In genomic region chr10:80018739-80019297, GRCm38 (mm10) we compare ENCODE assay signal across 8 mouse cellular contexts. TPM values are rescaled to one million over a fixed set of nuclear protein-coding genes. Genes with fewer than 3 reads are reported as not detected.
DNase-seq lines count a peak whose midpoint lies in the region; ATAC-seq and TF ChIP-seq lines count a peak whose summit lies in the region.

No protein-coding gene starts in this region.

- peak overlapping the region; percentile 17 to 26 for H3K27ac ChIP-seq in heart, embryonic 14.5 days (replicated peaks in 1 of 2; ENCODE audit: control insufficient read depth in 1 of 2, insufficient read depth in 1 of 2, low read depth in 2 of 2, low read length in 2 of 2)
- H3K27ac ChIP-seq in liver, embryonic 15.5 days (replicated peaks): peak overlapping the region; percentile 81
- peak overlapping the region; percentile 53 for H3K27ac ChIP-seq in small intestine, adult 2 months (ENCODE audit: insufficient read depth, low read depth, low read length)

- H3K4me2 ChIP-seq in heart, embryonic 14.5 days (ENCODE audit: low read length): peak overlapping the region; percentile 56
- peak overlapping the region; percentile 77 for H3K4me2 ChIP-seq in liver, embryonic 15.5 days

- 3% methylated on average over 15 of the region's 15 CpGs for WGBS in heart, embryonic 14.5 days
- 3% methylated on average over 15 of the region's 15 CpGs for WGBS in liver, embryonic 15.5 days (ENCODE audit: insufficient replicate concordance)
- WGBS in small intestine, adult 2 months: 8% methylated on average over 12 of the region's 15 CpGs

- TF ChIP-seq POLR2A in small intestine, adult 2 months (IDR thresholded peaks at IDR 0.05; ENCODE audit: low read depth, low read length): no peak

- H3K9ac ChIP-seq in heart, embryonic 14.5 days (ENCODE audit: low read length): peak overlapping the region; percentile 6
- H3K9ac ChIP-seq in liver, embryonic 15.5 days: peak overlapping the region; percentile 15; the same call in 1 of the 2 replicates

- no peak for TF ChIP-seq CTCF in small intestine, adult 2 months (IDR thresholded peaks at IDR 0.05; ENCODE audit: extremely low read depth, insufficient read length, insufficient replicate concordance, low read depth, low read length)

- peak; percentile 41 for DNase-seq in adrenal gland, postnatal 14 days
- no peak for DNase-seq in adrenal gland, adult 2 months
- no peak for DNase-seq in adrenal gland, adult 18-20 months (ENCODE audit: low spot score in 2 of 2)
- no peak for DNase-seq in cerebellum, adult 9-10 months

- peaks cover 20% of the 10 kb centered on the region for H3K27me3 ChIP-seq in heart, embryonic 14.5 days (ENCODE audit: control insufficient read depth, insufficient read depth, low read length)
- peaks cover 11% of the 10 kb centered on the region for H3K27me3 ChIP-seq in liver, embryonic 15.5 days
- H3K27me3 ChIP-seq in small intestine, adult 2 months (ENCODE audit: control insufficient read depth, insufficient read depth, low read length): no peaks in the 10 kb centered on the region

- H3K9me3 ChIP-seq in heart, embryonic 14.5 days (ENCODE audit: control insufficient read depth, low read length): no peaks in the 10 kb centered on the region
- no peaks in the 10 kb centered on the region for H3K9me3 ChIP-seq in liver, embryonic 15.5 days (replicated peaks)

- peak overlapping the region in 1 of 2 experiments; percentile 18; a peak in 2 of 4 replicates for H3K4me3 ChIP-seq in heart, embryonic 14.5 days (ENCODE audit: control insufficient read depth in 1 of 2, insufficient read depth in 1 of 2, low read depth in 1 of 2, low read length in 2 of 2)
- peak overlapping the region; percentile 42 for H3K4me3 ChIP-seq in liver, embryonic 15.5 days (replicated peaks)
- peak overlapping the region; percentile 39 for H3K4me3 ChIP-seq in small intestine, adult 2 months (ENCODE audit: low read depth, low read length)

- peaks cover 13 to 15% of the 10 kb centered on the region in 2 experiments; a peak in 3 of 4 replicates for H3K4me1 ChIP-seq in heart, embryonic 14.5 days (ENCODE audit: control insufficient read depth in 2 of 2, insufficient read depth in 2 of 2, low read length in 2 of 2)
- peaks cover 68% of the 10 kb centered on the region for H3K4me1 ChIP-seq in liver, embryonic 15.5 days (replicated peaks)
- peaks cover 23% of the 10 kb centered on the region for H3K4me1 ChIP-seq in small intestine, adult 2 months (ENCODE audit: control insufficient read depth, insufficient read depth, insufficient read length, low read length)

- peak; percentile 21 for ATAC-seq in CD4-positive, CD25-positive, alpha-beta regulatory T cell, adult 4 months
- ATAC-seq in heart, embryonic 14.5 days (ENCODE audit: insufficient number of reproducible peaks, insufficient read depth, low FRiP score, low read depth): peak; percentile 37; the same call in 1 of the 2 replicates
- peak; percentile 57 for ATAC-seq in liver, embryonic 15.5 days (ENCODE audit: insufficient read depth)

- no peaks in the 10 kb centered on the region for H3K36me3 ChIP-seq in heart, embryonic 14.5 days (ENCODE audit: control insufficient read depth, insufficient read depth, low read length)
- H3K36me3 ChIP-seq in liver, embryonic 15.5 days (replicated peaks): peaks cover 44% of the 10 kb centered on the region
- 0 out of 2 replicates have a peak, but pooled peaks cover 2% of the 10 kb centered on the region for H3K36me3 ChIP-seq in small intestine, adult 2 months (ENCODE audit: control insufficient read depth, insufficient read depth, low read length)

RNA-seq across cellular contexts. Expression of gene Arhgap45, which starts 2.4 kb away (rescaled TPM):
- total RNA-seq in adrenal gland, postnatal 14 days (2021): 6.3 and 27.9 TPM in 2 replicates
- 1 to 10 TPM; 3.9 to 6.7 TPM for total RNA-seq in adrenal gland, adult 2 months (2021)
- 11.0 and 14.6 TPM in 2 replicates for polyA plus RNA-seq in adrenal gland, adult 2 months (2012; rRNA removed)
- 100 to 1,000 TPM; 233 to 369 TPM for polyA plus RNA-seq in CD4-positive, CD25-positive, alpha-beta regulatory T cell, adult 4 months (2017; shearing (Covaris generic))
- polyA plus RNA-seq in heart, embryonic 14.5 days (2014; fragmentation: Nextera tagmentation; extraction: Ambion mirVana): 3.0 and 3.4 TPM in 2 replicates
- polyA plus RNA-seq in liver, embryonic 15.5 days (2015; fragmentation: Nextera tagmentation; extraction: Ambion mirVana): 15.7 and 18.2 TPM in 2 replicates
- 23.2 and 36.8 TPM in 2 replicates for polyA plus RNA-seq in small intestine, adult 2 months (2012; rRNA removed)
- 1 to 10 TPM; 5.5 to 7.3 TPM for total RNA-seq in adrenal gland, adult 18-20 months (2021)

RNA-seq across cellular contexts. Expression of gene Polr2e, which starts 20.8 kb away (rescaled TPM):
- total RNA-seq in adrenal gland, postnatal 14 days (2021): 98.8 and 108 TPM in 2 replicates
- total RNA-seq in adrenal gland, adult 2 months (2021): 100 to 1,000 TPM in 1 of 2 experiments, 10 to 100 TPM in 1; 97.3 to 106 TPM
- 111 and 122 TPM in 2 replicates for polyA plus RNA-seq in adrenal gland, adult 2 months (2012; rRNA removed)
- polyA plus RNA-seq in CD4-positive, CD25-positive, alpha-beta regulatory T cell, adult 4 months (2017; shearing (Covaris generic)): 100 to 1,000 TPM; 194 to 220 TPM
- polyA plus RNA-seq in heart, embryonic 14.5 days (2014; fragmentation: Nextera tagmentation; extraction: Ambion mirVana): 146 and 162 TPM in 2 replicates
- polyA plus RNA-seq in liver, embryonic 15.5 days (2015; fragmentation: Nextera tagmentation; extraction: Ambion mirVana): 81.3 and 84.4 TPM in 2 replicates
- 140 and 186 TPM in 2 replicates for polyA plus RNA-seq in small intestine, adult 2 months (2012; rRNA removed)
- 10 to 100 TPM; 86.3 to 94.3 TPM for total RNA-seq in adrenal gland, adult 18-20 months (2021)

RNA-seq across cellular contexts. Expression of gene Abca7, which starts 22.5 kb away (rescaled TPM):
- 18.7 and 20.7 TPM in 2 replicates for total RNA-seq in adrenal gland, postnatal 14 days (2021)
- total RNA-seq in adrenal gland, adult 2 months (2021): 10 to 100 TPM; 18.4 to 22.9 TPM
- polyA plus RNA-seq in adrenal gland, adult 2 months (2012; rRNA removed): 28.6 TPM in 2 replicates
- polyA plus RNA-seq in CD4-positive, CD25-positive, alpha-beta regulatory T cell, adult 4 months (2017; shearing (Covaris generic)): 10 to 100 TPM; 11.4 to 16.4 TPM
- 1.6 and 1.7 TPM in 2 replicates for polyA plus RNA-seq in heart, embryonic 14.5 days (2014; fragmentation: Nextera tagmentation; extraction: Ambion mirVana)
- polyA plus RNA-seq in liver, embryonic 15.5 days (2015; fragmentation: Nextera tagmentation; extraction: Ambion mirVana): 7.5 and 9.0 TPM in 2 replicates
- polyA plus RNA-seq in small intestine, adult 2 months (2012; rRNA removed): 18.1 and 33.4 TPM in 2 replicates
- 10 to 100 TPM; 20.6 to 22.3 TPM for total RNA-seq in adrenal gland, adult 18-20 months (2021)

RNA-seq across cellular contexts. Expression of gene Gpx4, which starts 28.1 kb away (rescaled TPM):
- total RNA-seq in adrenal gland, postnatal 14 days (2021): 1,329 and 1,354 TPM in 2 replicates
- total RNA-seq in adrenal gland, adult 2 months (2021): 1,000 to 10,000 TPM; 1,287 to 1,377 TPM
- polyA plus RNA-seq in adrenal gland, adult 2 months (2012; rRNA removed): 1,827 and 2,443 TPM in 2 replicates
- polyA plus RNA-seq in CD4-positive, CD25-positive, alpha-beta regulatory T cell, adult 4 months (2017; shearing (Covaris generic)): 100 to 1,000 TPM; 450 to 480 TPM
- polyA plus RNA-seq in heart, embryonic 14.5 days (2014; fragmentation: Nextera tagmentation; extraction: Ambion mirVana): 715 and 757 TPM in 2 replicates
- polyA plus RNA-seq in liver, embryonic 15.5 days (2015; fragmentation: Nextera tagmentation; extraction: Ambion mirVana): 603 and 658 TPM in 2 replicates
- polyA plus RNA-seq in small intestine, adult 2 months (2012; rRNA removed): 388 and 646 TPM in 2 replicates
- 1,000 to 10,000 TPM; 1,091 to 1,886 TPM for total RNA-seq in adrenal gland, adult 18-20 months (2021)

RNA-seq across cellular contexts. Expression of gene Cnn2, which starts 30.4 kb away (rescaled TPM):
- 40.2 and 55.9 TPM in 2 replicates for total RNA-seq in adrenal gland, postnatal 14 days (2021)
- total RNA-seq in adrenal gland, adult 2 months (2021): 10 to 100 TPM; 29.5 to 50.1 TPM
- 53.0 and 58.8 TPM in 2 replicates for polyA plus RNA-seq in adrenal gland, adult 2 months (2012; rRNA removed)
- polyA plus RNA-seq in CD4-positive, CD25-positive, alpha-beta regulatory T cell, adult 4 months (2017; shearing (Covaris generic)): 100 to 1,000 TPM; 904 to 969 TPM
- polyA plus RNA-seq in heart, embryonic 14.5 days (2014; fragmentation: Nextera tagmentation; extraction: Ambion mirVana): 265 and 275 TPM in 2 replicates
- 44.5 and 45.5 TPM in 2 replicates for polyA plus RNA-seq in liver, embryonic 15.5 days (2015; fragmentation: Nextera tagmentation; extraction: Ambion mirVana)
- polyA plus RNA-seq in small intestine, adult 2 months (2012; rRNA removed): 49.9 and 72.8 TPM in 2 replicates
- 10 to 100 TPM; 28.5 to 49.0 TPM for total RNA-seq in adrenal gland, adult 18-20 months (2021)

Comparison
In these comparisons a context has a peak if more than half of its experiments do, and no peak if none do; other contexts are left out.
1. H3K27ac ChIP-seq: peak in every context shown above with its lines; median percentile 81 in liver, embryonic 15.5 days; 53 in small intestine, adult 2 months; 22 in heart, embryonic 14.5 days.